8 mouse cellular contexts compared by ENCODE assay signal in the genomic region with DNA sequence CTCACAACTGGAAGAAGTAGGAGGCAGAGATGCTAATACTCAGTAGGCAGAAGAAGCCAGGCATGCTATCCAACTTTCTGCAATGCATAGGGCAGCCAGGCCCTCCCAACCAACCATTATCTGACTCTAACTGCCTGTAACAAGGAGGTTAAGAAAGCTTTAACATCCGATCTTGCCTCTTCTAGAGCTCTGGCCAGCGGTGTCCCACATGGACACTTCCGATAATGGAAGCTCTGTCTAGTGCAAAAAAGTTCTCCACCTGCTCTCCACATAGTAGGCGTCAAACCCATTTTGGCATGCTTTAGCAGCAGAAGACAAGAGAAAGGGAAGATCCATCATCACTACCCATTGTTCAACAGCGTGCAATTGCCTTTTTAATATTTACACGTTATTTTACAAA. TPM values are rescaled to one million over a fixed set of nuclear protein-coding genes. Genes with fewer than 3 reads are reported as not detected.
DNase-seq lines count a peak whose midpoint lies in the region; ATAC-seq and TF ChIP-seq lines count a peak whose summit lies in the region.

No protein-coding gene starts in this region.

- no peak for ATAC-seq in forebrain, postnatal 0 days
- ATAC-seq in megakaryocyte progenitor cell, adult 5-6 weeks (replicated peaks; ENCODE audit: poor library complexity): peak; percentile 7; the same call in 1 of the 2 replicates

- no peak overlapping the region; the same call in 1 of the 2 replicates for H3K27ac ChIP-seq in heart, adult 2 months
- peak overlapping the region; percentile 92 for H3K27ac ChIP-seq in forebrain, postnatal 0 days (ENCODE audit: low read depth, low read length)

- no peaks in the 10 kb centered on the region for H3K27me3 ChIP-seq in heart, adult 2 months (ENCODE audit: control insufficient read depth, insufficient read depth, low read length)
- H3K27me3 ChIP-seq in E14TG2a.4 (ENCODE audit: insufficient read depth, low read length): no peaks in the 10 kb centered on the region
- no peaks in the 10 kb centered on the region for H3K27me3 ChIP-seq in forebrain, postnatal 0 days (ENCODE audit: insufficient read depth, low read length)

- peaks cover 45% of the 10 kb centered on the region for H3K36me3 ChIP-seq in heart, adult 2 months (ENCODE audit: control insufficient read depth, insufficient read depth, low read length)
- H3K36me3 ChIP-seq in E14TG2a.4 (ENCODE audit: insufficient read depth, low read length): peaks cover 64% of the 10 kb centered on the region
- H3K36me3 ChIP-seq in forebrain, postnatal 0 days (ENCODE audit: insufficient read depth): peaks cover 22% of the 10 kb centered on the region

- TF ChIP-seq CTCF in heart, adult 2 months (IDR thresholded peaks at IDR 0.05): no peak
- TF ChIP-seq CTCF in E14TG2a.4 (conservative IDR thresholded peaks at IDR 0.05; ENCODE audit: low read length): no peak
- no peak for TF ChIP-seq CTCF in forebrain, postnatal 0 days (IDR thresholded peaks at IDR 0.05; ENCODE audit: low read depth)

- no peak for TF ChIP-seq POLR2A in heart, adult 2 months (IDR thresholded peaks at IDR 0.05; ENCODE audit: insufficient read depth, low read depth, low read length)

- peak overlapping the region; percentile 58 for H3K9ac ChIP-seq in heart, adult 2 months (ENCODE audit: low read depth, low read length)
- H3K9ac ChIP-seq in forebrain, postnatal 0 days: peak overlapping the region; percentile 88

- no peak for TF ChIP-seq EP300 in heart, adult 2 months (IDR thresholded peaks at IDR 0.05; ENCODE audit: insufficient read depth, low read depth, low read length)

- no peaks in the 10 kb centered on the region for H3K9me3 ChIP-seq in E14TG2a.4 (ENCODE audit: low read length)
- H3K9me3 ChIP-seq in forebrain, postnatal 0 days (ENCODE audit: low read length): no peaks in the 10 kb centered on the region

- peak overlapping the region; percentile 79 for H3K4me3 ChIP-seq in heart, adult 2 months
- H3K4me3 ChIP-seq in E14TG2a.4 (replicated peaks; ENCODE audit: low read length): peak overlapping the region; percentile 94
- H3K4me3 ChIP-seq in forebrain, postnatal 0 days (ENCODE audit: low read depth, low read length): peak overlapping the region; percentile 75

- 0% methylated on average over 6 of the region's 6 CpGs for WGBS in heart, adult 2 months
- 3% methylated on average over 6 of the region's 6 CpGs for WGBS in forebrain, postnatal 0 days

- DNase-seq in heart, adult 2 months: no peak
- DNase-seq in heart, adult 8-10 months (ENCODE audit: low spot score): no peak
- peak; percentile 22 for DNase-seq in forebrain, postnatal 0 days
- DNase-seq in urinary bladder, postnatal 4 days (ENCODE audit: low spot score in 2 of 2): no peak
- no peak for DNase-seq in adrenal gland, postnatal 10 days
- no peak for DNase-seq in left cerebral cortex, postnatal 36 days (ENCODE audit: low spot score in 2 of 2)

- peaks cover 16% of the 10 kb centered on the region for H3K4me1 ChIP-seq in heart, adult 2 months (ENCODE audit: control insufficient read depth, insufficient read depth, low read length)
- H3K4me1 ChIP-seq in E14TG2a.4 (replicated peaks; ENCODE audit: low read depth, low read length): peaks cover 60% of the 10 kb centered on the region
- peaks cover 18% of the 10 kb centered on the region for H3K4me1 ChIP-seq in forebrain, postnatal 0 days (ENCODE audit: insufficient read depth)

- H3K79me2 ChIP-seq in heart, adult 2 months (replicated peaks; ENCODE audit: control insufficient read depth, insufficient read depth, low read length): peaks cover 17% of the 10 kb centered on the region

- peak overlapping the region; percentile 76 for H3K4me2 ChIP-seq in forebrain, postnatal 0 days (ENCODE audit: low read depth)

- intact Hi-C loops in heart, adult 2 months (cut with DNase I): loop anchor here (2.0 to 10.0 kb wide), 5 partner anchors 49 to 168 kb away; a partner anchor contains a TSS
- intact Hi-C loops in left cerebral cortex, postnatal 36 days (cut with DNase I): loop anchor here (5.0 kb wide), 1 partner anchor 47 kb away; a partner anchor contains a TSS

RNA-seq across cellular contexts. Expression of a gene that starts 1.1 kb away (rescaled TPM):
- total RNA-seq in heart, adult 2 months (2021): 1 to 10 TPM; 2.9 to 5.1 TPM
- 2.5 and 3.5 TPM in 2 replicates for polyA plus RNA-seq in heart, adult 2 months (2012; rRNA removed)
- total RNA-seq in heart, adult 8-10 months (2022): 1 to 10 TPM; 2.6 to 5.1 (median 3.4) TPM
- 9.9 and 11.8 TPM in 2 replicates for total RNA-seq in forebrain, postnatal 0 days (2014; rRNA removed)
- 18.4 and 19.2 TPM in 2 replicates for polyA plus RNA-seq in forebrain, postnatal 0 days (2015; fragmentation: Nextera tagmentation; extraction: Ambion mirVana)
- 20.5 and 20.6 TPM in 2 replicates for total RNA-seq in megakaryocyte progenitor cell, adult 5-6 weeks (2015)
- total RNA-seq in megakaryocyte progenitor cell, adult 5-6 weeks (2017): 4.6 and 13.4 TPM in 2 replicates
- total RNA-seq in adrenal gland, postnatal 10 days (2021): 10 to 100 TPM; 10.5 to 19.3 TPM
- total RNA-seq in left cerebral cortex, postnatal 36 days (2021): 10 to 100 TPM; 14.7 to 32.5 TPM

RNA-seq across cellular contexts. Expression of a gene that starts 1.3 kb away (rescaled TPM):
- 10 to 100 TPM; 60.0 to 61.1 TPM for total RNA-seq in heart, adult 2 months (2021)
- 25.9 and 32.5 TPM in 2 replicates for polyA plus RNA-seq in heart, adult 2 months (2012; rRNA removed)
- total RNA-seq in heart, adult 8-10 months (2022): 10 to 100 TPM; 50.2 to 59.6 (median 53.7) TPM
- total RNA-seq in forebrain, postnatal 0 days (2014; rRNA removed): 49.2 and 66.6 TPM in 2 replicates
- 46.7 and 60.7 TPM in 2 replicates for polyA plus RNA-seq in forebrain, postnatal 0 days (2015; fragmentation: Nextera tagmentation; extraction: Ambion mirVana)
- total RNA-seq in megakaryocyte progenitor cell, adult 5-6 weeks (2015): 134 and 150 TPM in 2 replicates
- 74.7 and 80.8 TPM in 2 replicates for total RNA-seq in megakaryocyte progenitor cell, adult 5-6 weeks (2017)
- total RNA-seq in adrenal gland, postnatal 10 days (2021): 10 to 100 TPM; 77.7 to 83.9 TPM
- total RNA-seq in left cerebral cortex, postnatal 36 days (2021): 10 to 100 TPM; 67.1 to 79.3 TPM

RNA-seq across cellular contexts. Expression of a gene that starts 48.2 kb away (rescaled TPM):
- total RNA-seq in heart, adult 2 months (2021): 100 to 1,000 TPM in 1 of 2 experiments, 10 to 100 TPM in 1; 92.4 to 105 TPM
- polyA plus RNA-seq in heart, adult 2 months (2012; rRNA removed): 92.8 and 117 TPM in 2 replicates
- total RNA-seq in heart, adult 8-10 months (2022): 100 to 1,000 TPM in 2 of 4 experiments, 10 to 100 TPM in 2; 94.0 to 109 (median 101) TPM
- 65.7 and 67.9 TPM in 2 replicates for total RNA-seq in forebrain, postnatal 0 days (2014; rRNA removed)
- 33.7 and 35.1 TPM in 2 replicates for polyA plus RNA-seq in forebrain, postnatal 0 days (2015; fragmentation: Nextera tagmentation; extraction: Ambion mirVana)
- 65.6 and 89.1 TPM in 2 replicates for total RNA-seq in megakaryocyte progenitor cell, adult 5-6 weeks (2015)
- total RNA-seq in megakaryocyte progenitor cell, adult 5-6 weeks (2017): 128 and 146 TPM in 2 replicates
- 100 to 1,000 TPM; 150 to 180 TPM for total RNA-seq in adrenal gland, postnatal 10 days (2021)
- total RNA-seq in left cerebral cortex, postnatal 36 days (2021): 10 to 100 TPM; 58.9 to 75.6 TPM
